Mouse (Mus musculus) myocyte (in vitro differentiated cells): ENCODE results near the gene Lhx5. TPM values are rescaled to one million over a fixed set of nuclear protein-coding genes. Genes with fewer than 3 reads are reported as not detected.

ENCODE experiments used
- H3K27me3 ChIP-seq: one replicate; pipeline ENCODE4 v1.6.1; 2011; ENCODE audit not compliant: control insufficient read depth, insufficient read depth, insufficient read length
- H3K36me3 ChIP-seq: one replicate; pipeline ENCODE4 v1.6.1; 2011; ENCODE audit not compliant: control insufficient read depth, insufficient read depth
- H3K4me2 ChIP-seq: one replicate; pipeline ENCODE4 v1.6.1; 2011; ENCODE audit warnings: low read depth, control low read depth
- H3K4me3 ChIP-seq: one replicate; pipeline ENCODE4 v1.5.1; 2011; ENCODE audit warnings: mild to moderate bottlenecking, control low read depth, moderate library complexity
- H3K79me2 ChIP-seq: one replicate; pipeline ENCODE4 v1.6.1; 2011; ENCODE audit not compliant: control insufficient read depth, insufficient read depth
- H3ac ChIP-seq: one replicate; pipeline ENCODE4 v1.6.1; 2011; ENCODE audit not compliant: control insufficient read depth, insufficient read length
- CEBPB ChIP-seq: IDR thresholded peaks from 2 replicates; pipeline ENCODE4 v1.6.1; 2011; ENCODE audit warnings: mild to moderate bottlenecking, moderate library complexity; ENCODE audit not compliant: poor library complexity, insufficient read depth, severe bottlenecking
- E2F4 ChIP-seq: IDR thresholded peaks from one replicate; pipeline ENCODE4 v1.6.1; 2011; ENCODE audit warnings: mild to moderate bottlenecking, control low read depth, moderate library complexity; ENCODE audit not compliant: insufficient read depth
- MAX ChIP-seq: IDR thresholded peaks from one replicate; pipeline ENCODE4 v1.6.1; 2011; ENCODE audit warnings: low read depth, mild to moderate bottlenecking, control low read depth
- MYOD1 ChIP-seq, 3 experiments: IDR thresholded peaks; one replicate each; pipeline ENCODE4 v1.6.1; 2011; ENCODE audit warnings: control low read depth in 2 of 3, low read depth in 2 of 3, mild to moderate bottlenecking in 2 of 3, moderate library complexity in 1 of 3; ENCODE audit not compliant: insufficient read length in 2 of 3, control insufficient read depth in 1 of 3
- MYOG ChIP-seq, 3 experiments: IDR thresholded peaks; one replicate each; pipeline ENCODE4 v1.6.1; 2011; ENCODE audit warnings: control low read depth in 2 of 3, low read depth in 2 of 3, mild to moderate bottlenecking in 2 of 3; ENCODE audit not compliant: insufficient read length in 2 of 3, control insufficient read depth in 1 of 3, insufficient read depth in 1 of 3
- POLR2A ChIP-seq: IDR thresholded peaks from one replicate; pipeline ENCODE4 v1.6.1; 2011; ENCODE audit warnings: low read depth, mild to moderate bottlenecking, control low read depth, moderate library complexity; ENCODE audit not compliant: insufficient read length
- POLR2AphosphoS2 ChIP-seq: IDR thresholded peaks from one replicate; pipeline ENCODE4 v1.6.1; 2011; ENCODE audit warnings: low read depth, control low read depth; ENCODE audit not compliant: insufficient read length
- REST ChIP-seq: IDR thresholded peaks from one replicate; pipeline ENCODE4 v1.6.1; 2011; ENCODE audit warnings: mild to moderate bottlenecking, control low read depth, moderate library complexity; ENCODE audit not compliant: insufficient read depth, insufficient read length
- SRF ChIP-seq: IDR thresholded peaks from one replicate; pipeline ENCODE4 v1.6.1; 2011; ENCODE audit warnings: low read depth; ENCODE audit not compliant: control insufficient read depth, insufficient read length
- TCF12 ChIP-seq: IDR thresholded peaks from one replicate; pipeline ENCODE4 v1.6.1; 2011; ENCODE audit warnings: mild to moderate bottlenecking, control low read depth; ENCODE audit not compliant: poor library complexity, insufficient read depth, severe bottlenecking
- TCF3 ChIP-seq: IDR thresholded peaks from one replicate; pipeline ENCODE4 v1.6.1; 2011; ENCODE audit warnings: low read depth, control low read depth; ENCODE audit not compliant: insufficient read length
- USF1 ChIP-seq: IDR thresholded peaks from one replicate; pipeline ENCODE4 v1.6.1; 2011; ENCODE audit warnings: low read depth, mild to moderate bottlenecking, control low read depth, moderate library complexity
- polyA plus RNA-seq: library from polyadenylated mRNA; unstranded; fragments of >200 nt; fragmentation: generic; extraction: Trizol; gene quantifications from one replicate; pipeline ENCODE4 v1.2.1, GENCODE M21; 2012; ENCODE audit warnings: missing spikeins

The Lhx5 gene
- polyA plus RNA-seq, 1 experiment = not detected

- no peak overlapping the region for H3K4me2 ChIP-seq
- H3K36me3 ChIP-seq = no peaks in the 10 kb centered on the region
- TF ChIP-seq USF1 = no peak
- TF ChIP-seq POLR2A = no peak
- H3K27me3 ChIP-seq = peaks cover 32% of the 10 kb centered on the region
- no peak overlapping the region for H3K4me3 ChIP-seq
- H3K79me2 ChIP-seq = no peaks in the 10 kb centered on the region
- no peak overlapping the region for H3ac ChIP-seq
Observed at GRCm38 (mm10) chr5:120468336-120468735, 36.8 kb downstream of the Lhx5 start.

- peaks cover 36% of the 10 kb centered on the region for H3K27me3 ChIP-seq
- H3ac ChIP-seq = no peak overlapping the region
- H3K4me2 ChIP-seq = no peak overlapping the region
- TF ChIP-seq E2F4 (no peak), REST (no peak), POLR2A (no peak), MAX (no peak), MYOG (IDR thresholded peaks at IDR 0.05; ENCODE audit: control insufficient read depth in 1 of 3, insufficient read depth in 1 of 3, insufficient read length in 2 of 3, low read depth in 2 of 3) (no peak), SRF (no peak), CEBPB (no peak), TCF12 (no peak), MYOD1 (IDR thresholded peaks at IDR 0.05; ENCODE audit: control insufficient read depth in 1 of 3, insufficient read length in 2 of 3, low read depth in 2 of 3) (no peak), USF1 (no peak), POLR2AphosphoS2 (no peak), TCF3 (no peak)
- no peak overlapping the region for H3K4me3 ChIP-seq
- no peaks in the 10 kb centered on the region for H3K79me2 ChIP-seq
- H3K36me3 ChIP-seq = no peaks in the 10 kb centered on the region
Observed at GRCm38 (mm10) chr5:120468830-120469229, 37.3 kb downstream of the Lhx5 start.

GRCm38 (mm10) chr5:120471538-120471937 is 40.0 kb downstream of the Lhx5 start:
- TF ChIP-seq CEBPB (no peak), SRF (no peak), REST (no peak), MYOG (IDR thresholded peaks at IDR 0.05; ENCODE audit: control insufficient read depth in 1 of 3, insufficient read depth in 1 of 3, insufficient read length in 2 of 3, low read depth in 2 of 3) (no peak), TCF3 (no peak), MAX (no peak), E2F4 (no peak)
- no peaks in the 10 kb centered on the region for H3K79me2 ChIP-seq
- no peaks in the 10 kb centered on the region for H3K36me3 ChIP-seq
- H3K4me2 ChIP-seq = no peak overlapping the region
- no peak overlapping the region for H3K4me3 ChIP-seq
- H3ac ChIP-seq = no peak overlapping the region
- peaks cover 55% of the 10 kb centered on the region for H3K27me3 ChIP-seq

GRCm38 (mm10) chr5:120472770-120473169 is 41.3 kb downstream of the Lhx5 start, which contains the start of gene Sdsl:
Gene Sdsl (minus strand): TSS chr5:120472810.
- Histone ChIP-seq H3K4me2 (no peak within 1 kb of the TSS), H3ac (no peak within 1 kb of the TSS), H3K79me2 (no peaks in the 10 kb centered on the region), H3K36me3 (no peaks in the 10 kb centered on the region), H3K27me3 (peaks cover 67% of the 10 kb centered on the region), H3K4me3 (no peak within 1 kb of the TSS)
- TF ChIP-seq MYOD1 (IDR thresholded peaks at IDR 0.05; ENCODE audit: control insufficient read depth in 1 of 3, insufficient read length in 2 of 3, low read depth in 2 of 3) (no peak), TCF12 (no peak), CEBPB (no peak), REST (no peak), MAX (no peak), USF1 (no peak), POLR2AphosphoS2 (no peak), SRF (no peak), POLR2A (no peak), MYOG (IDR thresholded peaks at IDR 0.05; ENCODE audit: control insufficient read depth in 1 of 3, insufficient read depth in 1 of 3, insufficient read length in 2 of 3, low read depth in 2 of 3) (no peak), E2F4 (no peak), TCF3 (no peak)

- no peaks in the 10 kb centered on the region for H3K36me3 ChIP-seq
- no peak overlapping the region for H3K4me3 ChIP-seq
- no peak overlapping the region for H3ac ChIP-seq
- no peaks in the 10 kb centered on the region for H3K79me2 ChIP-seq
- H3K4me2 ChIP-seq = no peak overlapping the region
- TF ChIP-seq USF1 (no peak), POLR2AphosphoS2 (no peak)
- H3K27me3 ChIP-seq = peaks cover 72% of the 10 kb centered on the region
Observed at GRCm38 (mm10) chr5:120473361-120473760, 41.9 kb downstream of the Lhx5 start.
